Mouse (Mus musculus) B cell, adult (primary cell): ENCODE data around the gene Sirt1. TPM values are rescaled to one million over a fixed set of nuclear protein-coding genes. Genes with fewer than 3 reads are reported as not detected.

Source experiments
- total RNA-seq: library from RNA; stranded (reverse); gene quantifications from 4 replicates; pipeline ENCODE4 v1.2.4, GENCODE M21; 2023; ENCODE audit not compliant: inconsistent age

Sirt1 gene
- total RNA-seq, result 57.9 to 67.9 TPM (median 60.5 TPM) in 4 replicates

GRCm38 (mm10) chr10:63381498-63382280 lies at the start of gene Sirt1:
Sirt1 (minus strand) TSS chr10:63381704.

GRCm38 (mm10) chr10:63429785-63430305 lies 48.3 kb upstream of the Sirt1 start, which contains the start of gene Ctnna3:
Ctnna3 (plus strand) TSS chr10:63430098.

GRCm38 (mm10) chr10:63421739-63422735 lies 40.5 kb upstream of the Sirt1 start, which contains the start of gene Gm7075:
Gm7075 (minus strand) TSS chr10:63421789.

GRCm38 (mm10) chr10:63382372-63383279 lies 1.1 kb upstream of the Sirt1 start, which contains the start of gene Dnajc12:
Dnajc12 (plus strand) TSS chr10:63382443.

Other genes with a start within 250 kb of the Sirt1 start
- not detected in 4 replicates for gene Mypn, start 177.8 kb downstream of the Sirt1 start, total RNA-seq
- gene Herc4, start 137.9 kb downstream of the Sirt1 start, total RNA-seq, result 246 to 271 TPM (median 257 TPM) in 4 replicates
- 1.9 to 5.7 TPM (median 3.3 TPM) in 4 replicates for gene Dnajc12, start 739 bp upstream of the Sirt1 start, total RNA-seq
- not detected in 4 replicates for gene Gm7075, start 40.1 kb upstream of the Sirt1 start, total RNA-seq
- gene Ctnna3, start 48.4 kb upstream of the Sirt1 start, total RNA-seq, result not detected in 4 replicates